ENCODE assay signal across 14 mouse cellular contexts in the genomic region with DNA sequence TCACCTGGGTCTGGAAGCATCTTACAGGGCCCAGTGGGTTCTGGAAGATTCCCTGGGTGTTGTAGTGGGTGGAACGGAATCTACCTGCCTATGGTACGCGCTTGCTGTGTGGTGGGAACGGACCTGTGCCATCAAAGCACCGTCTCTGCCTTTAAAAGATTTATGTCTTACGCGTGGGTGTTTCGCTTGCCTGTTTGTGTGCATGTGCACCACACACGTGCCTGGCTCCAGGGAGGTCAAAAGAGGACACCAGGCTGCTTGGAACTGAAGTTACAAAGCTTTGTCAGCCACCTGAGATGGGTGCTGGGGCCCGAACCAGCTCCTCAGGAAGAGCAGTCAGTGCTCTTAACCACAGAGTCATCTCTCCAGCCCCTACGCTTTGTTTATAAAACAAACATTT.
DNase-seq lines count a peak whose midpoint lies in the region; ATAC-seq lines count a peak whose summit lies in the region.
"Had no signal": no experiment of that assay in that cellular context is flagged by ENCODE, and none has a peak within 500 bp of the region (broad histone marks: within the 10 kb centered on the region; RNA-seq: fewer than 3 reads in every experiment).

No protein-coding gene starts in this region.

- H3K36me3 ChIP-seq in forebrain, embryonic 16.5 days (ENCODE audit: control insufficient read depth, insufficient read depth) = no peaks in the 10 kb centered on the region
- H3K36me3 ChIP-seq in midbrain, embryonic 11.5 days (ENCODE audit: control insufficient read depth, insufficient read depth, low read length) = no peaks in the 10 kb centered on the region
- H3K36me3 ChIP-seq: embryonic facial prominence, embryonic 13.5 days had no signal

- H3K9ac ChIP-seq in forebrain, embryonic 16.5 days (replicated peaks; ENCODE audit: low read depth, low read length) = peak overlapping the region; percentile 10; the same call in 1 of the 2 replicates
- no peak overlapping the region; the same call in 1 of the 2 replicates for H3K9ac ChIP-seq in midbrain, embryonic 11.5 days (ENCODE audit: low read length)
- H3K9ac ChIP-seq: lung, embryonic 14.5 days had no signal

- H3K4me2 ChIP-seq in forebrain, embryonic 16.5 days (ENCODE audit: low read length) = no peak overlapping the region
- peak overlapping the region; percentile 65; the same call in 1 of the 2 replicates for H3K4me2 ChIP-seq in midbrain, embryonic 11.5 days
- H3K4me2 ChIP-seq: lung, embryonic 14.5 days had no signal

- no peak for ATAC-seq in forebrain, embryonic 16.5 days
- ATAC-seq in midbrain, embryonic 11.5 days (ENCODE audit: low FRiP score) = no peak
- no peak for ATAC-seq in megakaryocyte, adult 5-6 weeks (ENCODE audit: poor library complexity, severe bottlenecking)
- ATAC-seq: CD4-positive, CD25-positive, alpha-beta regulatory T cell, adult 4 months had no signal

- H3K27ac ChIP-seq in forebrain, embryonic 16.5 days (ENCODE audit: low read length) = peak overlapping the region; percentile 97
- 0 out of 2 replicates have a peak overlapping the region, but pooled peaks have one; percentile 98 for H3K27ac ChIP-seq in midbrain, embryonic 11.5 days (ENCODE audit: low read depth, low read length)

- DNase-seq in left cerebral cortex, postnatal 36 days (ENCODE audit: low spot score in 2 of 2) = peak; percentile 41 to 43
- no peak for DNase-seq in left cerebral cortex, adult 8-10 months (ENCODE audit: low spot score in 2 of 2)
- peak; percentile 85 for DNase-seq in midbrain, embryonic 11.5 days (ENCODE audit: low spot score, missing footprints)
- peak; percentile 53 for DNase-seq in right cerebral cortex, postnatal 14 days
- DNase-seq in urinary bladder, postnatal 14 days (ENCODE audit: low spot score) = no peak
- no peak for DNase-seq in kidney, postnatal 14 days
- DNase-seq: adrenal gland, adult 2 months; heart, postnatal 14 days; kidney, adult 8-10 months had no signal

- H3K27me3 ChIP-seq in forebrain, embryonic 16.5 days (replicated peaks; ENCODE audit: control insufficient read depth, insufficient read depth, low read length) = no peaks in the 10 kb centered on the region
- peaks cover 14% of the 10 kb centered on the region for H3K27me3 ChIP-seq in midbrain, embryonic 11.5 days (ENCODE audit: control insufficient read depth, insufficient read depth, low read length)

- H3K4me1 ChIP-seq in forebrain, embryonic 16.5 days (replicated peaks; ENCODE audit: control insufficient read depth, insufficient read depth, low read length) = peaks cover 54% of the 10 kb centered on the region
- H3K4me1 ChIP-seq in midbrain, embryonic 11.5 days (ENCODE audit: control insufficient read depth, insufficient read depth, low read length) = peaks cover 61% of the 10 kb centered on the region

- intact Hi-C loops in left cerebral cortex, postnatal 36 days (cut with DNase I) = loop anchor here (2.0 kb wide), 1 partner anchor 73 kb away; no protein-coding TSS in a partner anchor

- H3K4me3 ChIP-seq in forebrain, embryonic 16.5 days (replicated peaks; ENCODE audit: low read length) = no peak overlapping the region
- H3K4me3 ChIP-seq in midbrain, embryonic 11.5 days (ENCODE audit: low read depth, low read length) = no peak overlapping the region
- H3K4me3 ChIP-seq: embryonic facial prominence, embryonic 13.5 days had no signal

- WGBS in forebrain, embryonic 16.5 days = 60% methylated on average over 11 of the region's 11 CpGs
- 70% methylated on average over 11 of the region's 11 CpGs for WGBS in midbrain, embryonic 11.5 days

- H3K9me3 ChIP-seq in forebrain, embryonic 16.5 days (ENCODE audit: control insufficient read depth, low read length) = no peaks in the 10 kb centered on the region
- no peaks in the 10 kb centered on the region for H3K9me3 ChIP-seq in midbrain, embryonic 11.5 days (ENCODE audit: control insufficient read depth, low read length)
- H3K9me3 ChIP-seq: embryonic facial prominence, embryonic 13.5 days had no signal

Comparison
In these comparisons a context has a peak if more than half of its experiments do, and no peak if none do; other contexts are left out.
1. DNase-seq: peak in left cerebral cortex, postnatal 36 days (2 of 2), midbrain, embryonic 11.5 days (single experiment) and right cerebral cortex, postnatal 14 days (single experiment); none in left cerebral cortex, adult 8-10 months (0 of 2), urinary bladder, postnatal 14 days (single experiment) and kidney, postnatal 14 days (single experiment).